Mouse (Mus musculus): ENCODE data around the gene Gm15130.

Gene Gm15130

GRCm38 (mm10) chr2:111152836-111153235, at the start of gene Gm15130:
Gene Gm15130, minus strand, starts transcription at chr2:111152936.
- DNase-seq (ENCODE audit: extremely low spot score, low spot score) = no peak

- no peak for DNase-seq (ENCODE audit: extremely low spot score, low spot score)
Observed at GRCm38 (mm10) chr2:111182068-111182467, 29.3 kb upstream of the Gm15130 start.

GRCm38 (mm10) chr2:111135739-111136138, 17.0 kb downstream of the Gm15130 start:
- DNase-seq (ENCODE audit: extremely low spot score, low spot score) = no peak

GRCm38 (mm10) chr2:111105882-111106281, 46.9 kb downstream of the Gm15130 start, which contains the start of gene Gm13941:
Gene Gm13941, minus strand, starts transcription at chr2:111105982.
- DNase-seq (ENCODE audit: extremely low spot score, low spot score) = no peak
